25 mouse cellular contexts compared by ENCODE assay signal in genomic region chrX:129781844-129782243, GRCm38 (mm10).
"Had no signal": no experiment of that assay in that cellular context is flagged by ENCODE, and none has a peak within 500 bp of the region (broad histone marks: within the 10 kb centered on the region; RNA-seq: fewer than 3 reads in every experiment).

No protein-coding gene starts in this region.

- H3K4me1 ChIP-seq: heart, embryonic 13.5 days; heart, embryonic 15.5 days; hindbrain, embryonic 10.5 days; hindbrain, embryonic 12.5 days; intestine, embryonic 15.5 days; limb, embryonic 13.5 days; limb, embryonic 15.5 days; liver, embryonic 12.5 days had no signal

- H3K36me3 ChIP-seq: heart, embryonic 13.5 days; heart, embryonic 15.5 days; hindbrain, embryonic 10.5 days; hindbrain, embryonic 12.5 days; intestine, embryonic 15.5 days; limb, embryonic 13.5 days; limb, embryonic 15.5 days; liver, embryonic 12.5 days had no signal

- ATAC-seq: hindbrain, embryonic 16.5 days; inflammation-experienced regulatory T-cells, adult 6 months; intestine, embryonic 15.5 days; intestine, postnatal 0 days; liver, embryonic 12.5 days had no signal

- H3K4me3 ChIP-seq: heart, embryonic 13.5 days; heart, embryonic 15.5 days; hindbrain, embryonic 10.5 days; hindbrain, embryonic 12.5 days; intestine, embryonic 15.5 days; limb, embryonic 13.5 days; limb, embryonic 15.5 days; liver, embryonic 12.5 days had no signal

- H3K27ac ChIP-seq: heart, embryonic 13.5 days; heart, embryonic 15.5 days; hindbrain, embryonic 10.5 days; hindbrain, embryonic 12.5 days; hindbrain, embryonic 14.5 days; intestine, embryonic 15.5 days; limb, embryonic 13.5 days; limb, embryonic 15.5 days; liver, embryonic 12.5 days had no signal

- H3K27me3 ChIP-seq: heart, embryonic 13.5 days; heart, embryonic 15.5 days; hindbrain, embryonic 12.5 days; intestine, embryonic 15.5 days; limb, embryonic 13.5 days; limb, embryonic 15.5 days; liver, embryonic 12.5 days had no signal

- DNase-seq: gastrocnemius, postnatal 14 days; gastrocnemius, postnatal 36 days; heart, adult 18-20 months; heart, postnatal 14 days; heart, postnatal 36 days; kidney, adult 18-20 months; kidney, adult 8-10 months; kidney, postnatal 10 days; kidney, postnatal 25 days; kidney, postnatal 4 days; layer of hippocampus, adult 9-11 months; layer of hippocampus, postnatal 36 days; left cerebral cortex, postnatal 4 days had no signal

- H3K9ac ChIP-seq: heart, embryonic 13.5 days; heart, embryonic 15.5 days; hindbrain, embryonic 12.5 days; hindbrain, embryonic 14.5 days; intestine, embryonic 15.5 days; limb, embryonic 13.5 days; limb, embryonic 15.5 days; liver, embryonic 12.5 days had no signal

- H3K9me3 ChIP-seq: heart, embryonic 13.5 days; heart, embryonic 15.5 days; hindbrain, embryonic 10.5 days; hindbrain, embryonic 12.5 days; intestine, embryonic 15.5 days; limb, embryonic 13.5 days; limb, embryonic 15.5 days; liver, embryonic 12.5 days had no signal
